Mouse (Mus musculus) bone marrow macrophage, adult 2 months (primary cell): ENCODE data around the gene Hs6st3.

Experiments
- CTCF ChIP-seq: IDR thresholded peaks from 2 replicates; pipeline ENCODE4 v1.5.1; 2012; ENCODE audit warnings: low read depth, mild to moderate bottlenecking, low read length, moderate library complexity
- POLR2A ChIP-seq: IDR thresholded peaks from 2 replicates; pipeline ENCODE4 v1.6.1; 2012; ENCODE audit warnings: mild to moderate bottlenecking, low read depth, low read length, borderline replicate concordance

DNA sequence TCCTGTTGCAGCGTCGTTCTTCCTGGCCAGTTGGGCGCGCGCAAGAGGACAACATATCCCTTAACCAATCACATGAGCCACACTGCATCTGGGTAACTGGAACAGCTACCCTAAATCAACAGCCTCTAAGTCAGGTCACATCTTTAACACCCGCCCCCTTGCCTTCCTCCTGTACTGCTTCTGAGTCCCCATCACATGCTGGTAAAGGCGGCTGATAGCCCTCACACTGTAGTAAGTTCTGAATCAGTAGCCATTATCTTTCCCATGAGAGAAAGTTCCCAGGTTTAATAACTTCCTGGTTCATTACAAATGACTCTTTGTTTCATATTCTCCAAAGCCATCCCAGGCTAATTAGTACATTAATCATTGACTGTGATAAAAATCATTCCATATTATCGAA lies 757.0 kb downstream of the Hs6st3 start:
- TF ChIP-seq CTCF: no peak
- TF ChIP-seq POLR2A: no peak
